Mouse (Mus musculus): Measurements from ENCODE around the gene Dchs2. TPM values are rescaled to one million over a fixed set of nuclear protein-coding genes. Genes with fewer than 3 reads are reported as not detected.

The Dchs2 gene
- total RNA-seq, 2 experiments from 2014 or later, result 0.43 to 0.58 TPM

Other genes with a start within 250 kb of the Dchs2 start
- gene Lrat, start 224.0 kb upstream of the Dchs2 start, total RNA-seq (2021), result under 1 TPM; 0.06 to 0.10 TPM
- under 1 TPM in 1 of 2 experiments, not detected in 1; 0.86 TPM for gene Fgg, start 120.2 kb upstream of the Dchs2 start, total RNA-seq (2021)
- 1 to 10 TPM in 1 of 2 experiments, not detected in 1; 1.4 TPM for gene Fga, start 101.9 kb upstream of the Dchs2 start, total RNA-seq (2021)
- gene Fgb, start 78.1 kb upstream of the Dchs2 start, total RNA-seq (2021), result under 1 TPM in 1 of 2 experiments, not detected in 1; 0.27 TPM
- 10 to 100 TPM; 45.3 to 47.8 TPM for gene Plrg1, start 72.4 kb upstream of the Dchs2 start, total RNA-seq (2021)